Mouse (Mus musculus) spleen, adult 2 months (tissue): ENCODE results near the gene Tmem82. TPM values are rescaled to one million over a fixed set of nuclear protein-coding genes. Genes with fewer than 3 reads are reported as not detected.

Source experiments
- DNase-seq, 2 experiments: peaks; one replicate each; pipeline versions ENCODE4 v3.0.0 to v3.0.0-alpha.2; 2012 to 2021; ENCODE audit warnings: low spot score in 2 of 2, low read depth in 1 of 2
- H3K27ac ChIP-seq: fragments of 200-500 bp; 2 replicates; pipeline ENCODE4 v1.5.1; 2012; ENCODE audit warnings: low read length, inconsistent platforms; ENCODE audit not compliant: insufficient read depth
- H3K27me3 ChIP-seq: fragments of 200-500 bp; 2 replicates; pipeline ENCODE4 v1.6.1; 2012; ENCODE audit warnings: mild to moderate bottlenecking, moderate library complexity, low read length, inconsistent platforms; ENCODE audit not compliant: control insufficient read depth, insufficient read depth
- H3K36me3 ChIP-seq: fragments of 200-500 bp; 2 replicates; pipeline ENCODE4 v1.6.1; 2012; ENCODE audit warnings: mild to moderate bottlenecking, low read length, inconsistent platforms; ENCODE audit not compliant: control insufficient read depth, insufficient read depth
- H3K4me1 ChIP-seq: fragments of 200-500 bp; 2 replicates; pipeline ENCODE4 v1.6.1; 2011; ENCODE audit warnings: inconsistent platforms; ENCODE audit not compliant: control insufficient read depth, insufficient read depth, insufficient read length
- H3K4me3 ChIP-seq: fragments of 200-500 bp; 2 replicates; pipeline ENCODE4 v1.5.1; 2011; ENCODE audit warnings: mild to moderate bottlenecking, inconsistent platforms; ENCODE audit not compliant: insufficient read depth, insufficient read length; ENCODE audit errors: extremely low read depth
- CTCF ChIP-seq: fragments of 200-500 bp; IDR thresholded peaks from 2 replicates; pipeline ENCODE4 v1.5.1; 2011; ENCODE audit warnings: mild to moderate bottlenecking, inconsistent platforms; ENCODE audit not compliant: insufficient read depth, insufficient read length, insufficient replicate concordance; ENCODE audit errors: extremely low read depth
- POLR2A ChIP-seq: fragments of 200-500 bp; IDR thresholded peaks from 2 replicates; pipeline ENCODE4 v1.6.1; 2011; ENCODE audit warnings: low read depth, low read length, inconsistent platforms
- WGBS: fragments of 180-500 bp; shearing (Covaris S2); methylation state at CpG from one replicate; pipeline ENCODE4 v1.1.7; 2018; 5-methylcytosine and 5-hydroxymethylcytosine counted together
- polyA plus RNA-seq: library from polyadenylated mRNA; depleted of rRNA; stranded (reverse); fragments of >200 nt; gene quantifications from 2 replicates; pipeline ENCODE4 v1.2.3, GENCODE M21; 2012; rRNA removed

Tmem82 gene
- 0.56 and 0.86 TPM in 2 replicates for polyA plus RNA-seq

- TF ChIP-seq CTCF: peak; percentile 84; the same call in 1 of the 2 replicates
- TF ChIP-seq POLR2A: no peak
- Histone ChIP-seq H3K27ac (0 out of 2 replicates have a peak within 1 kb of the TSS, but pooled peaks have one; percentile 7), H3K36me3 (no peaks in the 10 kb centered on the region), H3K4me3 (peak within 1 kb of the TSS; percentile 41; the same call in 1 of the 2 replicates), H3K27me3 (no peaks in the 10 kb centered on the region; the same call in 1 of the 2 replicates), H3K4me1 (peaks cover 9% of the 10 kb centered on the region)
- peak; percentile 45 to 58 for DNase-seq
- WGBS: 10% methylated on average over 20 of the region's 20 CpGs
These were observed at the start of gene Tmem82 for GRCm38 (mm10) chr4:141618565-141619243. Tmem82 (minus strand) TSS chr4:141618633.

- Histone ChIP-seq H3K27me3 (no peaks in the 10 kb centered on the region), H3K36me3 (0 out of 2 replicates have a peak, but pooled peaks cover 2% of the 10 kb centered on the region), H3K27ac (peak within 1 kb of the TSS; percentile 45), H3K4me3 (peak within 1 kb of the TSS; percentile 76), H3K4me1 (peaks cover 7% of the 10 kb centered on the region; the same call in 1 of the 2 replicates)
- 87% methylated on average over 8 of the region's 8 CpGs for WGBS
- DNase-seq: no peak
- no peak for TF ChIP-seq CTCF
- TF ChIP-seq POLR2A: no peak
These were observed 46.4 kb upstream of the Tmem82 start, which contains the start of gene Plekhm2 for GRCm38 (mm10) chr4:141664799-141665198. Plekhm2 (minus strand) TSS chr4:141664899.

- TF ChIP-seq CTCF (no peak), POLR2A (no peak)
- peak overlapping the region; percentile 76 for H3K4me3 ChIP-seq
- peaks cover 7% of the 10 kb centered on the region; the same call in 1 of the 2 replicates for H3K4me1 ChIP-seq
- 0 out of 2 replicates have a peak, but pooled peaks cover 2% of the 10 kb centered on the region for H3K36me3 ChIP-seq
- peak overlapping the region; percentile 45 for H3K27ac ChIP-seq
- peak in 1 of 2 experiments; percentile 66 for DNase-seq
- no peaks in the 10 kb centered on the region for H3K27me3 ChIP-seq
- WGBS: 3% methylated on average over 54 of the region's 60 CpGs
These were observed 45.7 kb upstream of the Tmem82 start for GRCm38 (mm10) chr4:141664011-141664745.

GRCm38 (mm10) chr4:141663122-141663931, 44.9 kb upstream of the Tmem82 start:
- no peaks in the 10 kb centered on the region for H3K27me3 ChIP-seq
- no peak for TF ChIP-seq CTCF
- TF ChIP-seq POLR2A: no peak
- peak overlapping the region; percentile 76 for H3K4me3 ChIP-seq
- peak overlapping the region; percentile 37; the same call in 1 of the 2 replicates for H3K27ac ChIP-seq
- H3K4me1 ChIP-seq: peaks cover 7% of the 10 kb centered on the region; the same call in 1 of the 2 replicates
- WGBS: 5% methylated on average over 38 of the region's 47 CpGs
- 0 out of 2 replicates have a peak, but pooled peaks cover 2% of the 10 kb centered on the region for H3K36me3 ChIP-seq
- DNase-seq: no peak

- 88% methylated on average over 11 of the region's 11 CpGs for WGBS
- Histone ChIP-seq H3K4me3 (no peak overlapping the region), H3K4me1 (peaks cover 7% of the 10 kb centered on the region; the same call in 1 of the 2 replicates), H3K36me3 (0 out of 2 replicates have a peak, but pooled peaks cover 2% of the 10 kb centered on the region), H3K27me3 (no peaks in the 10 kb centered on the region), H3K27ac (no peak overlapping the region)
- DNase-seq: no peak
- TF ChIP-seq CTCF: no peak
- no peak for TF ChIP-seq POLR2A
These were observed 42.5 kb upstream of the Tmem82 start for GRCm38 (mm10) chr4:141660884-141661283.

- 90% methylated on average over 4 of the region's 4 CpGs for WGBS
- Histone ChIP-seq H3K36me3 (0 out of 2 replicates have a peak, but pooled peaks cover 2% of the 10 kb centered on the region), H3K4me3 (no peak overlapping the region), H3K27me3 (no peaks in the 10 kb centered on the region), H3K27ac (no peak overlapping the region), H3K4me1 (peaks cover 7% of the 10 kb centered on the region; the same call in 1 of the 2 replicates)
- TF ChIP-seq CTCF (no peak), POLR2A (no peak)
- DNase-seq: no peak
These were observed 41.3 kb upstream of the Tmem82 start for GRCm38 (mm10) chr4:141659739-141660138.
